In genomic region chr12:3278880-3279339, GRCm38 (mm10) we compare ENCODE assay signal across 15 mouse cellular contexts. TPM values are rescaled to one million over a fixed set of nuclear protein-coding genes. Genes with fewer than 3 reads are reported as not detected.
DNase-seq lines count a peak whose midpoint lies in the region; ATAC-seq and TF ChIP-seq lines count a peak whose summit lies in the region.
"Had no signal": no experiment of that assay in that cellular context is flagged by ENCODE, and none has a peak within 500 bp of the region (broad histone marks: within the 10 kb centered on the region; RNA-seq: fewer than 3 reads in every experiment).

No protein-coding gene starts in this region.

- 0 out of 2 replicates have a peak, but pooled peaks have one; percentile 46 for ATAC-seq in liver, embryonic 11.5 days (replicated peaks; ENCODE audit: low FRiP score)
- no peak for ATAC-seq in liver, postnatal 0 days
- peak; percentile 62 for ATAC-seq in CD4-positive, CD25-positive, alpha-beta regulatory T cell, adult 4 months
- 0 out of 2 replicates have a peak, but pooled peaks have one; percentile 23 for ATAC-seq in neutrophil, adult 5-6 weeks (ENCODE audit: extremely low read depth, insufficient number of reproducible peaks, low FRiP score, poor library complexity, severe bottlenecking)
- ATAC-seq: forebrain, embryonic 13.5 days had no signal

- no peak for TF ChIP-seq CTCF in liver, postnatal 0 days (IDR thresholded peaks at IDR 0.05; ENCODE audit: low read depth)

- no peak overlapping the region for H3K4me2 ChIP-seq in liver, embryonic 11.5 days
- no peak overlapping the region for H3K4me2 ChIP-seq in liver, postnatal 0 days (ENCODE audit: low read depth, low read length)
- H3K4me2 ChIP-seq: forebrain, embryonic 13.5 days; hindbrain, embryonic 12.5 days; lung, embryonic 15.5 days had no signal

- no peaks in the 10 kb centered on the region for H3K36me3 ChIP-seq in liver, embryonic 11.5 days (ENCODE audit: control insufficient read depth, insufficient read depth, low read length)
- H3K36me3 ChIP-seq in liver, postnatal 0 days (replicated peaks; ENCODE audit: insufficient read depth, low read length): 0 out of 2 replicates have a peak, but pooled peaks cover 3% of the 10 kb centered on the region
- H3K36me3 ChIP-seq: lung, embryonic 15.5 days had no signal

- H3K27ac ChIP-seq in liver, embryonic 11.5 days (ENCODE audit: low read depth, low read length): no peak overlapping the region
- H3K27ac ChIP-seq in liver, postnatal 0 days (ENCODE audit: low read depth): no peak overlapping the region
- H3K27ac ChIP-seq: forebrain, embryonic 13.5 days; hindbrain, embryonic 12.5 days; lung, embryonic 15.5 days had no signal

- H3K27me3 ChIP-seq in liver, embryonic 11.5 days (replicated peaks; ENCODE audit: control insufficient read depth, insufficient read depth, low read length): no peaks in the 10 kb centered on the region
- H3K27me3 ChIP-seq in liver, postnatal 0 days (ENCODE audit: insufficient read depth, low read length): no peaks in the 10 kb centered on the region
- H3K27me3 ChIP-seq: forebrain, embryonic 13.5 days; hindbrain, embryonic 12.5 days; lung, embryonic 15.5 days had no signal

- H3K4me3 ChIP-seq in liver, embryonic 11.5 days (ENCODE audit: low read depth, low read length): no peak overlapping the region
- no peak overlapping the region for H3K4me3 ChIP-seq in liver, postnatal 0 days (ENCODE audit: low read depth, low read length)
- H3K4me3 ChIP-seq: forebrain, embryonic 13.5 days; hindbrain, embryonic 12.5 days; lung, embryonic 15.5 days had no signal

- peaks cover 14% of the 10 kb centered on the region for H3K4me1 ChIP-seq in liver, embryonic 11.5 days (replicated peaks; ENCODE audit: control insufficient read depth, insufficient read depth, low read length)
- peaks cover 15% of the 10 kb centered on the region for H3K4me1 ChIP-seq in liver, postnatal 0 days (ENCODE audit: insufficient read depth)
- H3K4me1 ChIP-seq: forebrain, embryonic 13.5 days; hindbrain, embryonic 12.5 days; lung, embryonic 15.5 days had no signal

- no peaks in the 10 kb centered on the region for H3K9me3 ChIP-seq in liver, embryonic 11.5 days (ENCODE audit: control insufficient read depth, low read length)
- no peaks in the 10 kb centered on the region for H3K9me3 ChIP-seq in liver, postnatal 0 days (ENCODE audit: low read length)
- H3K9me3 ChIP-seq: lung, embryonic 15.5 days had no signal

- WGBS in liver, embryonic 11.5 days: 39% methylated on average over 2 of the region's 2 CpGs
- WGBS in liver, postnatal 0 days (ENCODE audit: insufficient replicate concordance): 40% methylated on average over 2 of the region's 2 CpGs

- no peak for DNase-seq in liver, embryonic 11.5 days (ENCODE audit: low spot score)
- no peak for DNase-seq in liver, postnatal 0 days
- DNase-seq in induced T-regulatory cell, adult 2 months (ENCODE audit: low read depth): peak; percentile 25
- no peak for DNase-seq in kidney, postnatal 10 days
- no peak for DNase-seq in layer of hippocampus, adult 18-20 months (ENCODE audit: low spot score in 2 of 2)
- DNase-seq: adrenal gland, postnatal 10 days; cerebellum, adult 9-10 months; gastrocnemius, postnatal 14 days; kidney, adult 9 months; thymus, postnatal 14 days had no signal

- no peak for TF ChIP-seq EP300 in liver, postnatal 0 days (IDR thresholded peaks at IDR 0.05; ENCODE audit: low read depth)

- no peak overlapping the region for H3K9ac ChIP-seq in liver, embryonic 11.5 days (ENCODE audit: low read depth, low read length)
- H3K9ac ChIP-seq in liver, postnatal 0 days (replicated peaks): no peak overlapping the region
- H3K9ac ChIP-seq: forebrain, embryonic 13.5 days; hindbrain, embryonic 12.5 days; lung, embryonic 15.5 days had no signal

RNA-seq across cellular contexts. Expression of gene Rab10, which starts 30.9 kb away (rescaled TPM):
- 70.9 and 71.1 TPM in 2 replicates for polyA plus RNA-seq in liver, embryonic 11.5 days (2014; fragmentation: Nextera tagmentation; extraction: Ambion mirVana)
- 31.6 and 34.6 TPM in 2 replicates for polyA plus RNA-seq in liver, postnatal 0 days (2015; fragmentation: Nextera tagmentation; extraction: Ambion mirVana)
- polyA plus RNA-seq in CD4-positive, CD25-positive, alpha-beta regulatory T cell, adult 4 months (2017; shearing (Covaris generic)): 10 to 100 TPM; 43.1 to 54.8 TPM
- total RNA-seq in neutrophil, adult 5-6 weeks (2017): 93.8 and 93.9 TPM in 2 replicates
- 100 to 1,000 TPM; 152 to 156 TPM for total RNA-seq in layer of hippocampus, adult 18-20 months (2021)
